Mouse (Mus musculus) neural tube, embryonic 15.5 days (tissue): ENCODE measurements around the gene D630003M21Rik. TPM values are rescaled to one million over a fixed set of nuclear protein-coding genes. Genes with fewer than 3 reads are reported as not detected.
A peak's percentile ranks its signal among the peaks of the same experiment; 100 is the strongest.

Experiments used
- ATAC-seq: fragments of 200-750 bp; cut with Nextera tagmentation; 2 replicates; pipeline ENCODE4 v1.8.0; 2017; ENCODE audit warnings: mild to moderate bottlenecking, moderate TSS enrichment, moderate library complexity; ENCODE audit not compliant: low FRiP score
- H3K27ac ChIP-seq: fragments of 300-500 bp; sonication (generic); replicated peaks from 2 replicates; pipeline ENCODE4 v1.5.1; 2015; ENCODE audit warnings: mild to moderate bottlenecking, inconsistent platforms
- H3K27me3 ChIP-seq: fragments of 300-500 bp; sonication (generic); replicated peaks from 2 replicates; pipeline ENCODE4 v1.6.1; 2015; ENCODE audit warnings: inconsistent platforms
- H3K36me3 ChIP-seq: fragments of 300-500 bp; sonication (generic); 2 replicates; pipeline ENCODE4 v1.6.1; 2015; ENCODE audit warnings: inconsistent platforms
- H3K4me1 ChIP-seq: fragments of 300-500 bp; sonication (generic); 2 replicates; pipeline ENCODE4 v1.6.1; 2015; ENCODE audit warnings: inconsistent platforms
- H3K4me2 ChIP-seq: fragments of 300-500 bp; sonication (generic); 2 replicates; pipeline ENCODE4 v1.6.1; 2015; ENCODE audit warnings: inconsistent platforms, mild to moderate bottlenecking, moderate library complexity
- H3K4me3 ChIP-seq: fragments of 300-500 bp; sonication (generic); replicated peaks from 2 replicates; pipeline ENCODE4 v1.5.1; 2015; ENCODE audit warnings: mild to moderate bottlenecking, inconsistent platforms
- H3K9ac ChIP-seq: fragments of 300-500 bp; sonication (generic); replicated peaks from 2 replicates; pipeline ENCODE4 v1.6.1; 2015; ENCODE audit warnings: mild to moderate bottlenecking, inconsistent platforms
- H3K9me3 ChIP-seq: fragments of 300-500 bp; sonication (generic); replicated peaks from 2 replicates; pipeline ENCODE4 v1.6.1; 2016; ENCODE audit warnings: inconsistent platforms
- WGBS: fragments of 180-500 bp; shearing (Covaris S2); methylation state at CpG from one replicate; pipeline ENCODE4 v1.1.7; 2015; ENCODE audit warnings: mixed read lengths; 5-methylcytosine and 5-hydroxymethylcytosine counted together
- polyA plus RNA-seq: library from polyadenylated mRNA; unstranded; fragments of >200 nt; fragmentation: Nextera tagmentation; extraction: Ambion mirVana; gene quantifications from 2 replicates; pipeline ENCODE4 v1.2.1, GENCODE M21; 2015

Gene D630003M21Rik
- 2.4 and 2.5 TPM in 2 replicates for polyA plus RNA-seq

- H3K36me3 ChIP-seq: no peaks in the 10 kb centered on the region
- no peaks in the 10 kb centered on the region for H3K9me3 ChIP-seq
- H3K9ac ChIP-seq: peak within 1 kb of the TSS; percentile 57
- under 1% methylated on average over 35 of the region's 55 CpGs for WGBS
- peak within 1 kb of the TSS; percentile 56 for H3K27ac ChIP-seq
- H3K4me1 ChIP-seq: peaks cover 33% of the 10 kb centered on the region
- H3K27me3 ChIP-seq: no peaks in the 10 kb centered on the region
- ATAC-seq: peak; percentile 82
- H3K4me3 ChIP-seq: peak within 1 kb of the TSS; percentile 45
- H3K4me2 ChIP-seq: peak within 1 kb of the TSS; percentile 93
Measured at GRCm38 (mm10) chr2:158228670-158229502, at the start of gene D630003M21Rik. Gene D630003M21Rik (minus strand): TSS chr2:158229222.

GRCm38 (mm10) chr2:158276878-158277277 lies 47.9 kb upstream of the D630003M21Rik start:
- 0 out of 2 replicates have a peak, but pooled peaks cover 3% of the 10 kb centered on the region for H3K4me1 ChIP-seq
- H3K9ac ChIP-seq: no peak overlapping the region
- H3K4me3 ChIP-seq: no peak overlapping the region
- no peak overlapping the region for H3K27ac ChIP-seq
- H3K27me3 ChIP-seq: no peaks in the 10 kb centered on the region
- 75% methylated on average over 4 of the region's 4 CpGs for WGBS
- H3K4me2 ChIP-seq: no peak overlapping the region
- H3K36me3 ChIP-seq: no peaks in the 10 kb centered on the region
- no peak for ATAC-seq
- no peaks in the 10 kb centered on the region for H3K9me3 ChIP-seq

- ATAC-seq: no peak
Measured at GRCm38 (mm10) chr2:158276451-158276850, 47.4 kb upstream of the D630003M21Rik start.

DNA sequence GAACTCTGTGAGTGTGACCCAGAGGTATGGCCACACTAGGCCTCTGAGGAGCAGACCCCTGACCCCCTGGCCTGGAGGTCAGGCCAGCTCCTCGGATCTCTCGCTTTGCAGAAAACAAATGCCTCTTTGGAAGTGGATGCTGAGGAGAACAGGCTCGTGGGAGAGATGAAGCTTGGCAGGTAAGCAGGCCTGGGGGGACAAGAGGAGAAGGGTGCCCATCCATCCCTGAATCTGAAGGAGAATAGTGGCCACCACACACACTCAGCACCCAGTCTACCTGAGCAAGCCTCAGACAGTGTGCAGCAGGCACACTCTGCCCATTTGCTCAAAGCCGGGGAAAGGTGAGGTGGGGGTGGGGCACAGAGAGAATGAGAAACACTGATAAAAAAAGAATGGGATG lies 46.8 kb upstream of the D630003M21Rik start:
- H3K4me2 ChIP-seq: no peak overlapping the region
- 0 out of 2 replicates have a peak, but pooled peaks cover 3% of the 10 kb centered on the region for H3K4me1 ChIP-seq
- WGBS: 82% methylated on average over 4 of the region's 4 CpGs
- H3K9ac ChIP-seq: no peak overlapping the region
- ATAC-seq: no peak
- H3K27me3 ChIP-seq: no peaks in the 10 kb centered on the region
- H3K36me3 ChIP-seq: no peaks in the 10 kb centered on the region
- H3K9me3 ChIP-seq: no peaks in the 10 kb centered on the region
- no peak overlapping the region for H3K27ac ChIP-seq
- no peak overlapping the region for H3K4me3 ChIP-seq

More at GRCm38 (mm10) chr2:158276451-158276850, 47.4 kb upstream of the D630003M21Rik start:
- no peaks in the 10 kb centered on the region for H3K9me3 ChIP-seq
- H3K4me2 ChIP-seq: no peak overlapping the region
- 74% methylated on average over 6 of the region's 6 CpGs for WGBS
- H3K9ac ChIP-seq: no peak overlapping the region
- H3K4me3 ChIP-seq: no peak overlapping the region
- no peaks in the 10 kb centered on the region for H3K27me3 ChIP-seq
- no peak overlapping the region for H3K27ac ChIP-seq
- H3K36me3 ChIP-seq: no peaks in the 10 kb centered on the region
- H3K4me1 ChIP-seq: 0 out of 2 replicates have a peak, but pooled peaks cover 3% of the 10 kb centered on the region

DNA sequence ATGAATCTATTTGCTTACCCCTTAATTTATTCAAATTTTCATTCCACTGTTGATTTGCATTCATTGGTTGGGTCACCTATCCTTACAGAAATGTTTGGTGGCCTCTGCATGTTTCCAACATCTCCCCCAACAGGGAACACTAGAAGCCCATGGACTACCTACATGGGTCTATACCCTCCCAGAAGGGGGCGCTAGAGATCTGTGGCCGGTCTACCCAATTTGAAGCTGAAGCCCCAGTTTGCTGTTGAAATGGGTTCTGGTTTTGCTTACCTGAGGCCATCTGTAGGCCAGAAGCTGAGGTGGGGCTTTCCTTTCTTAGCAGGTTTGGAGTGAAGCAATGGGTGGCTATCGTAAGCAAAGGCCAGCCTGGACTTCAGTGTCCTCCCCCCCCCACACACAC lies 46.3 kb upstream of the D630003M21Rik start:
- 0 out of 2 replicates have a peak, but pooled peaks cover 3% of the 10 kb centered on the region for H3K4me1 ChIP-seq
- H3K27me3 ChIP-seq: no peaks in the 10 kb centered on the region
- no peak overlapping the region for H3K4me3 ChIP-seq
- no peak for ATAC-seq
- H3K4me2 ChIP-seq: no peak overlapping the region
- H3K9ac ChIP-seq: no peak overlapping the region
- 97% methylated on average over 3 of the region's 3 CpGs for WGBS
- H3K36me3 ChIP-seq: no peaks in the 10 kb centered on the region
- H3K27ac ChIP-seq: no peak overlapping the region
- no peaks in the 10 kb centered on the region for H3K9me3 ChIP-seq

GRCm38 (mm10) chr2:158273646-158274045 lies 44.6 kb upstream of the D630003M21Rik start:
- Histone ChIP-seq H3K4me1 (0 out of 2 replicates have a peak, but pooled peaks cover 3% of the 10 kb centered on the region), H3K9ac (no peak overlapping the region), H3K4me2 (no peak overlapping the region), H3K9me3 (no peaks in the 10 kb centered on the region), H3K27me3 (no peaks in the 10 kb centered on the region), H3K36me3 (no peaks in the 10 kb centered on the region), H3K27ac (0 out of 2 replicates have a peak overlapping the region, but pooled peaks have one; percentile 51), H3K4me3 (no peak overlapping the region)
- ATAC-seq: no peak
- WGBS: 19% methylated on average over 2 of the region's 2 CpGs

DNA sequence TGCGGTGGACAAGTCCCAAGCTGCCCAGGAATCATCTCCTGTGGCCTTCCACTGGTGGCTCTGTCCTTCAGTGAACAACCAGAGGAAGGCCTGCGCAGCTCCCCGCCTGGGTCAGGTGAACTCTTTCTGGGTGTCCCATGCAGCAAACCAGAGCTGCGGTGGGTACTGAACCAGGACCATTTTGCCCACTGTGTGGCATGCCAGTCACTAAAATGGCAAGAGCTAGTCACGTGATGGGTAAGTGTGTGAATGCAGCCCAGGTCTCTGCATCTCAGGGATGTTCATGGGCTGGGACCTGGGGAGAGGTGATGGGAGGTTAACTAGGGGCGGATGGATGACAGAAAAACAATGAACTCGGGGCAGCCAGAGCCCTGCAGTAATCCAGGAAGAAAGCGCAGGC lies 41.0 kb upstream of the D630003M21Rik start:
- no peak overlapping the region for H3K9ac ChIP-seq
- no peak overlapping the region for H3K27ac ChIP-seq
- H3K4me2 ChIP-seq: no peak overlapping the region
- H3K4me3 ChIP-seq: no peak overlapping the region
- 86% methylated on average over 8 of the region's 8 CpGs for WGBS
- no peak for ATAC-seq
- 0 out of 2 replicates have a peak, but pooled peaks cover 3% of the 10 kb centered on the region for H3K4me1 ChIP-seq
- no peaks in the 10 kb centered on the region for H3K36me3 ChIP-seq
- H3K9me3 ChIP-seq: no peaks in the 10 kb centered on the region
- no peaks in the 10 kb centered on the region for H3K27me3 ChIP-seq

GRCm38 (mm10) chr2:158264877-158265276 lies 35.9 kb upstream of the D630003M21Rik start:
- WGBS: 57% methylated on average over 3 of the region's 3 CpGs
- H3K9me3 ChIP-seq: no peaks in the 10 kb centered on the region
- no peak overlapping the region for H3K27ac ChIP-seq
- no peak overlapping the region for H3K9ac ChIP-seq
- H3K36me3 ChIP-seq: no peaks in the 10 kb centered on the region
- H3K4me3 ChIP-seq: no peak overlapping the region
- H3K4me1 ChIP-seq: no peaks in the 10 kb centered on the region
- no peak for ATAC-seq
- no peak overlapping the region for H3K4me2 ChIP-seq
- no peaks in the 10 kb centered on the region for H3K27me3 ChIP-seq

DNA sequence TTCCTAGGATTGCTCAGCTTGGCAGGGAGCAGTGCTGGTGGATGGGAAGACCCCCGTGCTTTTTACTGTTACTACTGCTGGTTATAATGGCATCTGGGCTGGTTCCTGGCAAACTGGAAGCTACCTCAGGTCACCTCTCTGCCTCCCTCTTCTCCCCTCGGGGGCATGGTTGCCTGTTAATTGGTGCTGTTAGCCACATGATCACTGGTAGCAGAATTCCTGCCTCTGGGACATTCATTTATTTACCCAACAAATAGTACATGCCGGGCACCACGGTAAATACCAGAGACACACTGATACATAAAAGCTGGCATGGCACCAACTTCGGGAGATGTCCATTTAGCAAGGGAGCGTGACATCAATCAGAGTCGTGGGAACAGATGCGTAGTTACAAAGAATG lies 30.5 kb upstream of the D630003M21Rik start:
- Histone ChIP-seq H3K4me3 (no peak overlapping the region), H3K9ac (no peak overlapping the region), H3K9me3 (no peaks in the 10 kb centered on the region), H3K4me2 (no peak overlapping the region), H3K27me3 (no peaks in the 10 kb centered on the region), H3K4me1 (0 out of 2 replicates have a peak, but pooled peaks cover 3% of the 10 kb centered on the region), H3K27ac (no peak overlapping the region), H3K36me3 (no peaks in the 10 kb centered on the region)
- WGBS: 60% methylated on average over 8 of the region's 8 CpGs
- ATAC-seq: no peak

GRCm38 (mm10) chr2:158258781-158259180 lies 29.8 kb upstream of the D630003M21Rik start:
- Histone ChIP-seq H3K27me3 (no peaks in the 10 kb centered on the region), H3K4me3 (no peak overlapping the region), H3K9ac (no peak overlapping the region), H3K27ac (no peak overlapping the region), H3K36me3 (no peaks in the 10 kb centered on the region), H3K4me2 (no peak overlapping the region), H3K9me3 (no peaks in the 10 kb centered on the region), H3K4me1 (0 out of 2 replicates have a peak, but pooled peaks cover 3% of the 10 kb centered on the region)
- WGBS: 15% methylated on average over 12 of the region's 12 CpGs
- ATAC-seq: no peak

GRCm38 (mm10) chr2:158258005-158258418 lies 29.0 kb upstream of the D630003M21Rik start, which contains the start of gene Bpi:
Gene Bpi (plus strand): TSS chr2:158258094.
- Histone ChIP-seq H3K27me3 (no peaks in the 10 kb centered on the region), H3K9me3 (no peaks in the 10 kb centered on the region), H3K4me2 (no peak within 1 kb of the TSS), H3K27ac (no peak within 1 kb of the TSS), H3K4me1 (0 out of 2 replicates have a peak, but pooled peaks cover 3% of the 10 kb centered on the region), H3K9ac (no peak within 1 kb of the TSS), H3K36me3 (no peaks in the 10 kb centered on the region), H3K4me3 (no peak within 1 kb of the TSS)
- 75% methylated on average over 18 of the region's 18 CpGs for WGBS
- ATAC-seq: no peak

GRCm38 (mm10) chr2:158256894-158257293 lies 27.9 kb upstream of the D630003M21Rik start:
- ATAC-seq: no peak
- Histone ChIP-seq H3K9me3 (no peaks in the 10 kb centered on the region), H3K27ac (no peak overlapping the region), H3K36me3 (no peaks in the 10 kb centered on the region), H3K9ac (no peak overlapping the region), H3K27me3 (no peaks in the 10 kb centered on the region), H3K4me1 (0 out of 2 replicates have a peak, but pooled peaks cover 3% of the 10 kb centered on the region), H3K4me2 (no peak overlapping the region), H3K4me3 (no peak overlapping the region)
- WGBS: 13% methylated on average over 5 of the region's 5 CpGs
